Mouse (Mus musculus): ENCODE measurements around the gene Map3k12. TPM values are rescaled to one million over a fixed set of nuclear protein-coding genes. Genes with fewer than 3 reads are reported as not detected.

Map3k12 gene
- polyA plus RNA-seq, 1 experiment from 2014 or later = 7.9 TPM

DNA sequence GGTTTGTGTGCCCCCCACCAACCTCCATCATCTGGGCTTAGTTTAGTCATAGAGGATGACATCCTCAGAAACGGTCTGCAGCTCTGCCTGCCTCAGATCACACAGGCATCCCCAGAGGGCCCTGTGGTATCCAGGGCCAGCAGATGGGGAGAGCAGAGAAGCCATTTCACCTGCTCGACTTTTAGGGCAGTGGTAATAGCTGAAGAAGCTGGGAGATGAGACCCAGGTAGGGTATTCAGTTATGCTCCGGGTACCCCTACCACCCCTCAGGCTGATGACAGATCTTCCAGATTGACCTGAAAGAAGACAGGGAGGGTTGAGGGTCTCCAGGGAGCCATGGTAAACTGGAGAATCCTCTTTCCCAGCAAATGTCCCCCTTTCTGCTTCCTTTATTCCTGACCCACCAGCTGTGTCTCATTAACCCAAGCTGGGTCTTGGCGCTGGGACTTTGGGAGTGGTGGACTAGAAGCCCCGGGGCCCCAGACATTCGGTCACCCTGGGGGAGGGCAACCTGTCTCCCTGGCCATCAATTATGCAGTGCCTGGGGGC, 5.5 kb downstream of the Map3k12 start:
- Histone ChIP-seq H3K27me3 (replicated peaks; ENCODE audit: control insufficient read depth, insufficient read depth, low read length) (no peaks in the 10 kb centered on the region), H3K4me3 (ENCODE audit: low read depth, low read length) (peak overlapping the region; percentile 60; the same call in 1 of the 2 replicates), H3K9me3 (ENCODE audit: control insufficient read depth, low read length) (no peaks in the 10 kb centered on the region), H3K36me3 (ENCODE audit: control insufficient read depth, insufficient read depth, low read length) (no peaks in the 10 kb centered on the region), H3K9ac (ENCODE audit: low read depth, low read length) (no peak overlapping the region), H3K4me1 (replicated peaks; ENCODE audit: control insufficient read depth, insufficient read depth, low read length) (peaks cover 22% of the 10 kb centered on the region), H3K27ac (ENCODE audit: low read depth, low read length) (no peak overlapping the region; the same call in 1 of the 2 replicates), H3K4me2 (peak overlapping the region; percentile 89)
- ATAC-seq (replicated peaks; ENCODE audit: low FRiP score) (no peak), DNase-seq (ENCODE audit: low spot score) (no peak)
- 26% methylated on average over 6 of the region's 6 CpGs for WGBS

GRCm38 (mm10) chr15:102510590-102511284, 6.1 kb downstream of the Map3k12 start:
- H3K36me3 ChIP-seq (ENCODE audit: control insufficient read depth, insufficient read depth, low read length) = no peaks in the 10 kb centered on the region
- peaks cover 15% of the 10 kb centered on the region for H3K4me1 ChIP-seq (replicated peaks; ENCODE audit: control insufficient read depth, insufficient read depth, low read length)
- WGBS = 3% methylated on average over 34 of the region's 34 CpGs

GRCm38 (mm10) chr15:102510110-102510509, 6.8 kb downstream of the Map3k12 start:
- Histone ChIP-seq H3K9ac (ENCODE audit: low read depth, low read length) (peak overlapping the region; percentile 47), H3K4me2 (peak overlapping the region; percentile 89), H3K9me3 (ENCODE audit: control insufficient read depth, low read length) (no peaks in the 10 kb centered on the region), H3K4me1 (replicated peaks; ENCODE audit: control insufficient read depth, insufficient read depth, low read length) (peaks cover 13% of the 10 kb centered on the region), H3K27ac (ENCODE audit: low read depth, low read length) (peak overlapping the region; percentile 58), H3K4me3 (ENCODE audit: low read depth, low read length) (peak overlapping the region; percentile 60), H3K27me3 (replicated peaks; ENCODE audit: control insufficient read depth, insufficient read depth, low read length) (no peaks in the 10 kb centered on the region), H3K36me3 (ENCODE audit: control insufficient read depth, insufficient read depth, low read length) (no peaks in the 10 kb centered on the region)
- DNase-seq (ENCODE audit: low spot score) = no peak
- WGBS = 10% methylated on average over 9 of the region's 9 CpGs
- ATAC-seq (replicated peaks; ENCODE audit: low FRiP score) = no peak; the same call in none of the 2 replicates

More at GRCm38 (mm10) chr15:102510590-102511284, 6.1 kb downstream of the Map3k12 start:
- ATAC-seq (replicated peaks; ENCODE audit: low FRiP score) (peak; percentile 95), DNase-seq (ENCODE audit: low spot score) (peak; percentile 91)
- H3K4me2 ChIP-seq = peak overlapping the region; percentile 89
- peak overlapping the region; percentile 58 for H3K27ac ChIP-seq (ENCODE audit: low read depth, low read length)
- peak overlapping the region; percentile 60 for H3K4me3 ChIP-seq (ENCODE audit: low read depth, low read length)
- H3K27me3 ChIP-seq (replicated peaks; ENCODE audit: control insufficient read depth, insufficient read depth, low read length) = no peaks in the 10 kb centered on the region
- H3K9me3 ChIP-seq (ENCODE audit: control insufficient read depth, low read length) = no peaks in the 10 kb centered on the region
- H3K9ac ChIP-seq (ENCODE audit: low read depth, low read length) = peak overlapping the region; percentile 47

- DNase-seq (ENCODE audit: low spot score) = no peak
- Histone ChIP-seq H3K9me3 (ENCODE audit: control insufficient read depth, low read length) (no peaks in the 10 kb centered on the region), H3K4me2 (no peak overlapping the region), H3K36me3 (ENCODE audit: control insufficient read depth, insufficient read depth, low read length) (0 out of 2 replicates have a peak, but pooled peaks cover 7% of the 10 kb centered on the region), H3K4me3 (ENCODE audit: low read depth, low read length) (no peak overlapping the region), H3K4me1 (replicated peaks; ENCODE audit: control insufficient read depth, insufficient read depth, low read length) (peaks cover 13% of the 10 kb centered on the region), H3K27ac (ENCODE audit: low read depth, low read length) (no peak overlapping the region), H3K27me3 (replicated peaks; ENCODE audit: control insufficient read depth, insufficient read depth, low read length) (no peaks in the 10 kb centered on the region), H3K9ac (ENCODE audit: low read depth, low read length) (no peak overlapping the region)
- 77% methylated on average over 3 of the region's 3 CpGs for WGBS
- no peak for ATAC-seq (replicated peaks; ENCODE audit: low FRiP score)
Observed at GRCm38 (mm10) chr15:102508336-102508735, 8.5 kb downstream of the Map3k12 start.

DNA sequence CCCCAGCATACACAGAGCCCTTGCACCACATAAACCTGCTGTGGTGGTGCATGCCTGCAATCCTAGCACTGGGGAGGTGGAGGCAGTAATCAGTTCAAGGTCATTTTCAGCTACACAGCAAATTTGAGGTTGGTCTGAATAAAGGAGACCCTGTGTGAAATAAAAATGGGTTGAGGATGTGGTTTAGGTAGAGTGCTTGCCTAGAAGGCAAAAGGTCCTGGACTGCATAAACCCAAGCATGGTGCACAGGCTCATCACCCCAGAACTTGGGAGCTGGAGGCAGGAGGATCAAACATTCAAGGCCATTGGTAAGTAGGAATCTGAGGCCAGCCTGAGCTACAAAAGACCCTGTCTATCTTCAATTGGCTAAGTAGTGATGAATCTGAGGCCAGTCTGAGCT, 9.3 kb downstream of the Map3k12 start:
- Histone ChIP-seq H3K36me3 (ENCODE audit: control insufficient read depth, insufficient read depth, low read length) (peaks cover 11% of the 10 kb centered on the region), H3K27ac (ENCODE audit: low read depth, low read length) (no peak overlapping the region), H3K9me3 (ENCODE audit: control insufficient read depth, low read length) (no peaks in the 10 kb centered on the region), H3K4me3 (ENCODE audit: low read depth, low read length) (no peak overlapping the region), H3K27me3 (replicated peaks; ENCODE audit: control insufficient read depth, insufficient read depth, low read length) (no peaks in the 10 kb centered on the region), H3K4me2 (no peak overlapping the region), H3K4me1 (replicated peaks; ENCODE audit: control insufficient read depth, insufficient read depth, low read length) (peaks cover 13% of the 10 kb centered on the region), H3K9ac (ENCODE audit: low read depth, low read length) (no peak overlapping the region)
- ATAC-seq (replicated peaks; ENCODE audit: low FRiP score) (no peak), DNase-seq (ENCODE audit: low spot score) (no peak)

GRCm38 (mm10) chr15:102506864-102507263, 10.0 kb downstream of the Map3k12 start:
- ATAC-seq (replicated peaks; ENCODE audit: low FRiP score) = no peak
- H3K4me2 ChIP-seq = no peak overlapping the region
- DNase-seq (ENCODE audit: low spot score) = no peak
- H3K27ac ChIP-seq (ENCODE audit: low read depth, low read length) = no peak overlapping the region
- H3K4me3 ChIP-seq (ENCODE audit: low read depth, low read length) = no peak overlapping the region
- no peak overlapping the region for H3K9ac ChIP-seq (ENCODE audit: low read depth, low read length)
- no peaks in the 10 kb centered on the region for H3K9me3 ChIP-seq (ENCODE audit: control insufficient read depth, low read length)
- peaks cover 17% of the 10 kb centered on the region for H3K36me3 ChIP-seq (ENCODE audit: control insufficient read depth, insufficient read depth, low read length)
- WGBS = 79% methylated on average over 1 of the region's 1 CpGs
- no peaks in the 10 kb centered on the region for H3K27me3 ChIP-seq (replicated peaks; ENCODE audit: control insufficient read depth, insufficient read depth, low read length)
- peaks cover 11% of the 10 kb centered on the region for H3K4me1 ChIP-seq (replicated peaks; ENCODE audit: control insufficient read depth, insufficient read depth, low read length)

DNA sequence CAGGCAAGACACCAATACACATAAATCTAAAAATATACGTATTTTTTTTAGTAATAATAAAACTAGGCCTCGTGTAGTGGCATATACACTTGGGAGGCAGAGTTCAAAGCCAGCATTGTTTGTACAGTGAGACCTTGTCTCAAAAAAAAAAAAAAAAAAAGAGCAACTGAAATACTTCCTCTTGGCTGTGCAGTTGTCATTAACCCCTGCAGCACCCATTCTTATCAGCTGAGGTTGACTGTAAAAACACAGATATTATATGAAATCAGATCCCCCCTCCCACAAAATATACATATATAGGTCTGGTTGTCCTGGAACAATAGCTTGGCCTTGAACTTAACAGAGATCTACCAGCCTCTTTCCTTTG, 10.4 kb downstream of the Map3k12 start:
- H3K9ac ChIP-seq (ENCODE audit: low read depth, low read length) = no peak overlapping the region
- 55% methylated on average over 2 of the region's 2 CpGs for WGBS
- DNase-seq (ENCODE audit: low spot score) (no peak), ATAC-seq (replicated peaks; ENCODE audit: low FRiP score) (no peak)
- H3K4me3 ChIP-seq (ENCODE audit: low read depth, low read length) = no peak overlapping the region
- peaks cover 7% of the 10 kb centered on the region for H3K4me1 ChIP-seq (replicated peaks; ENCODE audit: control insufficient read depth, insufficient read depth, low read length)
- H3K4me2 ChIP-seq = no peak overlapping the region
- H3K9me3 ChIP-seq (ENCODE audit: control insufficient read depth, low read length) = no peaks in the 10 kb centered on the region
- H3K27me3 ChIP-seq (replicated peaks; ENCODE audit: control insufficient read depth, insufficient read depth, low read length) = no peaks in the 10 kb centered on the region
- H3K27ac ChIP-seq (ENCODE audit: low read depth, low read length) = no peak overlapping the region
- peaks cover 21% of the 10 kb centered on the region for H3K36me3 ChIP-seq (ENCODE audit: control insufficient read depth, insufficient read depth, low read length)

GRCm38 (mm10) chr15:102505770-102506463, 10.9 kb downstream of the Map3k12 start:
- H3K4me1 ChIP-seq (replicated peaks; ENCODE audit: control insufficient read depth, insufficient read depth, low read length) = peaks cover 2% of the 10 kb centered on the region
- H3K36me3 ChIP-seq (ENCODE audit: control insufficient read depth, insufficient read depth, low read length) = peaks cover 27% of the 10 kb centered on the region
- ATAC-seq (replicated peaks; ENCODE audit: low FRiP score) (no peak), DNase-seq (ENCODE audit: low spot score) (no peak)
- WGBS = 83% methylated on average over 9 of the region's 9 CpGs
- H3K9me3 ChIP-seq (ENCODE audit: control insufficient read depth, low read length) = no peaks in the 10 kb centered on the region
- no peak overlapping the region for H3K4me2 ChIP-seq
- no peak overlapping the region for H3K27ac ChIP-seq (ENCODE audit: low read depth, low read length)
- no peak overlapping the region for H3K4me3 ChIP-seq (ENCODE audit: low read depth, low read length)
- H3K27me3 ChIP-seq (replicated peaks; ENCODE audit: control insufficient read depth, insufficient read depth, low read length) = no peaks in the 10 kb centered on the region
- H3K9ac ChIP-seq (ENCODE audit: low read depth, low read length) = no peak overlapping the region

Data from liver, embryonic 11.5 days (tissue).